ENCODE assay signal across 8 mouse cellular contexts in genomic region chr11:116672595-116672994, GRCm38 (mm10). TPM values are rescaled to one million over a fixed set of nuclear protein-coding genes. Genes with fewer than 3 reads are reported as not detected.
DNase-seq lines count a peak whose midpoint lies in the region; ATAC-seq and TF ChIP-seq lines count a peak whose summit lies in the region.

No protein-coding gene starts in this region.

- WGBS in heart, embryonic 16.5 days: 25% methylated on average over 7 of the region's 7 CpGs

- H3K27me3 ChIP-seq in G1E (ENCODE audit: insufficient read depth, low read length): peaks cover 16% of the 10 kb centered on the region
- H3K27me3 ChIP-seq in heart, embryonic 16.5 days (ENCODE audit: control insufficient read depth, insufficient read depth, low read length): no peaks in the 10 kb centered on the region

- peak overlapping the region; percentile 95 for H3K9ac ChIP-seq in heart, embryonic 16.5 days (ENCODE audit: low read length)

- peak overlapping the region; percentile 91 for H3K4me3 ChIP-seq in gastrocnemius, adult 2 months
- H3K4me3 ChIP-seq in G1E (ENCODE audit: low read depth, low read length): peak overlapping the region; percentile 80
- H3K4me3 ChIP-seq in heart, embryonic 16.5 days (ENCODE audit: low read length): peak overlapping the region; percentile 95

- no peaks in the 10 kb centered on the region for H3K9me3 ChIP-seq in G1E (replicated peaks)
- no peaks in the 10 kb centered on the region for H3K9me3 ChIP-seq in heart, embryonic 16.5 days (replicated peaks; ENCODE audit: control insufficient read depth, low read length)

- ATAC-seq in G1E (ENCODE audit: extremely low read depth, insufficient number of reproducible peaks, low FRiP score, poor library complexity, severe bottlenecking): no peak
- ATAC-seq in heart, embryonic 16.5 days (replicated peaks; ENCODE audit: extremely low read depth, insufficient read depth, low FRiP score): no peak
- peak; percentile 17; the same call in 1 of the 2 replicates for ATAC-seq in megakaryocyte progenitor cell, adult 5-6 weeks (replicated peaks; ENCODE audit: poor library complexity)
- no peak for ATAC-seq in inflammation-experienced regulatory T-cells, adult 6 months
- no peak for ATAC-seq in activated CD4-positive, CD25-positive, alpha-beta regulatory T cell, adult 4 months

- intact Hi-C loops in gastrocnemius, adult 2 months (cut with DNase I): no loop called here

- H3K4me2 ChIP-seq in heart, embryonic 16.5 days (ENCODE audit: low read depth, low read length): peak overlapping the region; percentile 92

- H3K4me1 ChIP-seq in G1E (ENCODE audit: insufficient read depth, low read depth, low read length): peaks cover 70% of the 10 kb centered on the region
- peaks cover 24% of the 10 kb centered on the region for H3K4me1 ChIP-seq in heart, embryonic 16.5 days (ENCODE audit: control insufficient read depth, insufficient read depth, low read length)

- no peak for TF ChIP-seq CTCF in gastrocnemius, adult 2 months (IDR thresholded peaks at IDR 0.05)
- no peak for TF ChIP-seq CTCF in G1E (IDR thresholded peaks at IDR 0.05; ENCODE audit: low read depth, low read length)

- no peak for DNase-seq in gastrocnemius, adult 2 months
- no peak for DNase-seq in gastrocnemius, postnatal 10 days
- DNase-seq in G1E (ENCODE audit: low spot score): peak; percentile 56
- no peak for DNase-seq in urinary bladder, postnatal 14 days (ENCODE audit: low spot score)

- peak overlapping the region; percentile 63 for H3K27ac ChIP-seq in gastrocnemius, adult 2 months
- H3K27ac ChIP-seq in heart, embryonic 16.5 days (ENCODE audit: low read length): no peak overlapping the region

- H3K36me3 ChIP-seq in G1E (replicated peaks): peaks cover 57% of the 10 kb centered on the region
- peaks cover 40% of the 10 kb centered on the region for H3K36me3 ChIP-seq in heart, embryonic 16.5 days (ENCODE audit: control insufficient read depth, insufficient read depth)

RNA-seq across cellular contexts. Expression of gene Cygb, which starts 18.5 kb away (rescaled TPM):
- 10 to 100 TPM in 1 of 2 experiments, 1 to 10 TPM in 1; 9.6 to 14.7 TPM for total RNA-seq in gastrocnemius, adult 2 months (2021)
- 10 to 100 TPM; 26.6 to 30.3 TPM for total RNA-seq in gastrocnemius, postnatal 10 days (2021)
- not detected in 2 replicates for total RNA-seq in G1E (2014; fragmentation: Nextera tagmentation)
- total RNA-seq in G1E (2017): not detected in 2 replicates
- polyA plus RNA-seq in G1E (2012): 0.05 TPM in 1 of 2 replicates, not detected in the other
- 11.6 and 12.3 TPM in 2 replicates for polyA plus RNA-seq in heart, embryonic 16.5 days (2015; fragmentation: Nextera tagmentation; extraction: Ambion mirVana)
- not detected in 2 replicates for total RNA-seq in megakaryocyte progenitor cell, adult 5-6 weeks (2015)
- total RNA-seq in megakaryocyte progenitor cell, adult 5-6 weeks (2017): not detected in 2 replicates
- under 1 TPM in 2 of 3 experiments, not detected in 1; 0.24 to 0.32 TPM for polyA plus RNA-seq in inflammation-experienced regulatory T-cells, adult 6 months (2017; shearing (Covaris generic))
- not detected for polyA plus RNA-seq in activated CD4-positive, CD25-positive, alpha-beta regulatory T cell, adult 4 months (2017; shearing (Covaris generic))

RNA-seq across cellular contexts. Expression of gene Prcd, which starts 19.3 kb away (rescaled TPM):
- 1 to 10 TPM in 1 of 2 experiments, not detected in 1; 1.0 TPM for total RNA-seq in gastrocnemius, adult 2 months (2021)
- under 1 TPM in 1 of 2 experiments, not detected in 1; 0.81 TPM for total RNA-seq in gastrocnemius, postnatal 10 days (2021)
- total RNA-seq in G1E (2014; fragmentation: Nextera tagmentation): 2.6 and 4.3 TPM in 2 replicates
- total RNA-seq in G1E (2017): 3.2 and 3.7 TPM in 2 replicates
- polyA plus RNA-seq in G1E (2012): 1.5 and 1.9 TPM in 2 replicates
- 1.7 and 2.5 TPM in 2 replicates for polyA plus RNA-seq in heart, embryonic 16.5 days (2015; fragmentation: Nextera tagmentation; extraction: Ambion mirVana)
- 0.47 TPM in 1 of 2 replicates, not detected in the other for total RNA-seq in megakaryocyte progenitor cell, adult 5-6 weeks (2015)
- 0.17 TPM in 1 of 2 replicates, not detected in the other for total RNA-seq in megakaryocyte progenitor cell, adult 5-6 weeks (2017)
- not detected for polyA plus RNA-seq in inflammation-experienced regulatory T-cells, adult 6 months (2017; shearing (Covaris generic))
- polyA plus RNA-seq in activated CD4-positive, CD25-positive, alpha-beta regulatory T cell, adult 4 months (2017; shearing (Covaris generic)): not detected

RNA-seq across cellular contexts. Expression of gene Rhbdf2, which starts 45.8 kb away (rescaled TPM):
- 10 to 100 TPM; 11.6 to 14.4 TPM for total RNA-seq in gastrocnemius, adult 2 months (2021)
- 1 to 10 TPM; 5.2 to 8.4 TPM for total RNA-seq in gastrocnemius, postnatal 10 days (2021)
- total RNA-seq in G1E (2014; fragmentation: Nextera tagmentation): 2.5 and 5.6 TPM in 2 replicates
- 1.7 and 1.9 TPM in 2 replicates for total RNA-seq in G1E (2017)
- polyA plus RNA-seq in G1E (2012): 4.2 and 4.8 TPM in 2 replicates
- 9.9 and 10.3 TPM in 2 replicates for polyA plus RNA-seq in heart, embryonic 16.5 days (2015; fragmentation: Nextera tagmentation; extraction: Ambion mirVana)
- 3.7 and 4.9 TPM in 2 replicates for total RNA-seq in megakaryocyte progenitor cell, adult 5-6 weeks (2015)
- total RNA-seq in megakaryocyte progenitor cell, adult 5-6 weeks (2017): 2.7 and 3.5 TPM in 2 replicates
- polyA plus RNA-seq in inflammation-experienced regulatory T-cells, adult 6 months (2017; shearing (Covaris generic)): 1 to 10 TPM; 3.4 to 9.3 (median 3.9) TPM
- 1 to 10 TPM; 4.9 to 5.0 TPM for polyA plus RNA-seq in activated CD4-positive, CD25-positive, alpha-beta regulatory T cell, adult 4 months (2017; shearing (Covaris generic))

Comparison
In these comparisons a context has a peak if more than half of its experiments do, and no peak if none do; other contexts are left out.
1. RNA of gene Cygb, which starts 18.5 kb away (total RNA-seq): 26.6 to 30.3 TPM in gastrocnemius, postnatal 10 days and 9.6 to 14.7 TPM in gastrocnemius, adult 2 months; not detected in G1E and not detected in megakaryocyte progenitor cell, adult 5-6 weeks; every median in the first group is over 10 times any median in the second.
2. Peak in every context shown above with its lines, with median percentiles within 50 percentile points of each other: H3K4me3 ChIP-seq.